In genomic region chr4:154944121-154944590, GRCm38 (mm10) we compare ENCODE assay signal across 8 mouse cellular contexts. TPM values are rescaled to one million over a fixed set of nuclear protein-coding genes. Genes with fewer than 3 reads are reported as not detected.
DNase-seq lines count a peak whose midpoint lies in the region; ATAC-seq lines count a peak whose summit lies in the region.

No protein-coding gene starts in this region.

- 0 out of 2 replicates have a peak overlapping the region, but pooled peaks have one; percentile 1 for H3K27ac ChIP-seq in embryonic facial prominence, embryonic 10.5 days (replicated peaks)
- H3K27ac ChIP-seq in limb, embryonic 10.5 days, result peak overlapping the region; percentile 12; the same call in 1 of the 2 replicates
- no peak overlapping the region for H3K27ac ChIP-seq in midbrain, embryonic 11.5 days (ENCODE audit: low read depth, low read length)

- peaks cover 12% of the 10 kb centered on the region for H3K27me3 ChIP-seq in embryonic facial prominence, embryonic 10.5 days (replicated peaks; ENCODE audit: low read depth, poor library complexity, severe bottlenecking)
- H3K27me3 ChIP-seq in limb, embryonic 10.5 days (ENCODE audit: low read depth, poor library complexity, severe bottlenecking), result peaks cover 12% of the 10 kb centered on the region
- no peaks in the 10 kb centered on the region for H3K27me3 ChIP-seq in midbrain, embryonic 11.5 days (ENCODE audit: control insufficient read depth, insufficient read depth, low read length)

- H3K36me3 ChIP-seq in embryonic facial prominence, embryonic 10.5 days (replicated peaks), result no peaks in the 10 kb centered on the region
- H3K36me3 ChIP-seq in limb, embryonic 10.5 days, result no peaks in the 10 kb centered on the region
- H3K36me3 ChIP-seq in midbrain, embryonic 11.5 days (ENCODE audit: control insufficient read depth, insufficient read depth, low read length), result no peaks in the 10 kb centered on the region

- no peak overlapping the region for H3K9ac ChIP-seq in midbrain, embryonic 11.5 days (ENCODE audit: low read length)

- DNase-seq in urinary bladder, postnatal 14 days (ENCODE audit: low spot score), result peak; percentile 80
- DNase-seq in urinary bladder, postnatal 10 days (ENCODE audit: low spot score), result no peak
- DNase-seq in embryonic facial prominence, embryonic 10.5 days (ENCODE audit: low spot score), result peak; percentile 75
- DNase-seq in heart, adult 18-20 months, result peak; percentile 85 to 92
- peak; percentile 79 for DNase-seq in kidney, adult 11 months
- DNase-seq in limb, embryonic 10.5 days (ENCODE audit: low spot score), result peak; percentile 74
- peak; percentile 92 for DNase-seq in midbrain, embryonic 11.5 days (ENCODE audit: low spot score, missing footprints)
- DNase-seq in spleen, adult 12 weeks (ENCODE audit: low spot score), result peak; percentile 69

- H3K4me2 ChIP-seq in midbrain, embryonic 11.5 days, result no peak overlapping the region

- no peak overlapping the region for H3K4me3 ChIP-seq in embryonic facial prominence, embryonic 10.5 days
- no peak overlapping the region for H3K4me3 ChIP-seq in limb, embryonic 10.5 days
- H3K4me3 ChIP-seq in midbrain, embryonic 11.5 days (ENCODE audit: low read depth, low read length), result no peak overlapping the region

- ATAC-seq in midbrain, embryonic 11.5 days (ENCODE audit: low FRiP score), result peak; percentile 50

- 0 out of 2 replicates have a peak, but pooled peaks cover 3% of the 10 kb centered on the region for H3K9me3 ChIP-seq in embryonic facial prominence, embryonic 10.5 days
- H3K9me3 ChIP-seq in limb, embryonic 10.5 days (replicated peaks), result no peaks in the 10 kb centered on the region
- no peaks in the 10 kb centered on the region for H3K9me3 ChIP-seq in midbrain, embryonic 11.5 days (ENCODE audit: control insufficient read depth, low read length)

- WGBS in embryonic facial prominence, embryonic 10.5 days, result 12% methylated on average over 2 of the region's 2 CpGs
- WGBS in limb, embryonic 10.5 days, result 19% methylated on average over 2 of the region's 2 CpGs
- 13% methylated on average over 2 of the region's 2 CpGs for WGBS in midbrain, embryonic 11.5 days

- H3K4me1 ChIP-seq in embryonic facial prominence, embryonic 10.5 days, result peaks cover 25% of the 10 kb centered on the region
- H3K4me1 ChIP-seq in limb, embryonic 10.5 days, result peaks cover 22% of the 10 kb centered on the region
- peaks cover 34% of the 10 kb centered on the region for H3K4me1 ChIP-seq in midbrain, embryonic 11.5 days (ENCODE audit: control insufficient read depth, insufficient read depth, low read length)

RNA-seq across cellular contexts. Expression of gene Tnfrsf14, which starts 15.8 kb away (rescaled TPM):
- 0.45 and 1.4 TPM in 2 replicates for polyA plus RNA-seq in embryonic facial prominence, embryonic 10.5 days (2016; fragmentation: Nextera tagmentation; extraction: Ambion mirVana)
- 1 to 10 TPM; 5.3 to 7.1 TPM for total RNA-seq in heart, adult 18-20 months (2021)
- polyA plus RNA-seq in limb, embryonic 10.5 days (2016; fragmentation: Nextera tagmentation; extraction: Ambion mirVana), result 0.55 and 2.4 TPM in 2 replicates
- polyA plus RNA-seq in midbrain, embryonic 11.5 days (2014; fragmentation: Nextera tagmentation; extraction: Ambion mirVana), result 0.93 and 1.2 TPM in 2 replicates

RNA-seq across cellular contexts. Expression of gene Hes5, which starts 16.6 kb away (rescaled TPM):
- polyA plus RNA-seq in embryonic facial prominence, embryonic 10.5 days (2016; fragmentation: Nextera tagmentation; extraction: Ambion mirVana), result 84.4 and 151 TPM in 2 replicates
- total RNA-seq in heart, adult 18-20 months (2021), result under 1 TPM; 0.31 to 0.67 TPM
- 0.33 and 1.1 TPM in 2 replicates for polyA plus RNA-seq in limb, embryonic 10.5 days (2016; fragmentation: Nextera tagmentation; extraction: Ambion mirVana)
- polyA plus RNA-seq in midbrain, embryonic 11.5 days (2014; fragmentation: Nextera tagmentation; extraction: Ambion mirVana), result 456 and 535 TPM in 2 replicates

RNA-seq across cellular contexts. Expression of gene Pank4, which starts 19.8 kb away (rescaled TPM):
- polyA plus RNA-seq in embryonic facial prominence, embryonic 10.5 days (2016; fragmentation: Nextera tagmentation; extraction: Ambion mirVana), result 49.2 and 50.1 TPM in 2 replicates
- 10 to 100 TPM; 38.7 to 41.4 TPM for total RNA-seq in heart, adult 18-20 months (2021)
- polyA plus RNA-seq in limb, embryonic 10.5 days (2016; fragmentation: Nextera tagmentation; extraction: Ambion mirVana), result 45.8 and 56.5 TPM in 2 replicates
- 37.0 and 40.4 TPM in 2 replicates for polyA plus RNA-seq in midbrain, embryonic 11.5 days (2014; fragmentation: Nextera tagmentation; extraction: Ambion mirVana)

RNA-seq across cellular contexts. Expression of gene Fam213b, which starts 45.2 kb away (rescaled TPM):
- 41.2 and 42.3 TPM in 2 replicates for polyA plus RNA-seq in embryonic facial prominence, embryonic 10.5 days (2016; fragmentation: Nextera tagmentation; extraction: Ambion mirVana)
- 10 to 100 TPM; 82.5 to 98.2 TPM for total RNA-seq in heart, adult 18-20 months (2021)
- 34.9 and 42.7 TPM in 2 replicates for polyA plus RNA-seq in limb, embryonic 10.5 days (2016; fragmentation: Nextera tagmentation; extraction: Ambion mirVana)
- polyA plus RNA-seq in midbrain, embryonic 11.5 days (2014; fragmentation: Nextera tagmentation; extraction: Ambion mirVana), result 39.6 and 41.8 TPM in 2 replicates

Comparison
In these comparisons a context has a peak if more than half of its experiments do, and no peak if none do; other contexts are left out.
1. RNA of gene Hes5, which starts 16.6 kb away (polyA plus RNA-seq): 456 to 535 TPM in midbrain, embryonic 11.5 days and 84.4 to 151 TPM in embryonic facial prominence, embryonic 10.5 days; 0.33 to 1.1 TPM in limb, embryonic 10.5 days; every median in the first group is over 10 times any median in the second.